Mouse (Mus musculus): ENCODE data around the gene Dgcr2. TPM values are rescaled to one million over a fixed set of nuclear protein-coding genes. Genes with fewer than 3 reads are reported as not detected.

Gene Dgcr2
- total RNA-seq, 2 experiments from 2014 or later: 21.0 to 25.8 TPM

DNA sequence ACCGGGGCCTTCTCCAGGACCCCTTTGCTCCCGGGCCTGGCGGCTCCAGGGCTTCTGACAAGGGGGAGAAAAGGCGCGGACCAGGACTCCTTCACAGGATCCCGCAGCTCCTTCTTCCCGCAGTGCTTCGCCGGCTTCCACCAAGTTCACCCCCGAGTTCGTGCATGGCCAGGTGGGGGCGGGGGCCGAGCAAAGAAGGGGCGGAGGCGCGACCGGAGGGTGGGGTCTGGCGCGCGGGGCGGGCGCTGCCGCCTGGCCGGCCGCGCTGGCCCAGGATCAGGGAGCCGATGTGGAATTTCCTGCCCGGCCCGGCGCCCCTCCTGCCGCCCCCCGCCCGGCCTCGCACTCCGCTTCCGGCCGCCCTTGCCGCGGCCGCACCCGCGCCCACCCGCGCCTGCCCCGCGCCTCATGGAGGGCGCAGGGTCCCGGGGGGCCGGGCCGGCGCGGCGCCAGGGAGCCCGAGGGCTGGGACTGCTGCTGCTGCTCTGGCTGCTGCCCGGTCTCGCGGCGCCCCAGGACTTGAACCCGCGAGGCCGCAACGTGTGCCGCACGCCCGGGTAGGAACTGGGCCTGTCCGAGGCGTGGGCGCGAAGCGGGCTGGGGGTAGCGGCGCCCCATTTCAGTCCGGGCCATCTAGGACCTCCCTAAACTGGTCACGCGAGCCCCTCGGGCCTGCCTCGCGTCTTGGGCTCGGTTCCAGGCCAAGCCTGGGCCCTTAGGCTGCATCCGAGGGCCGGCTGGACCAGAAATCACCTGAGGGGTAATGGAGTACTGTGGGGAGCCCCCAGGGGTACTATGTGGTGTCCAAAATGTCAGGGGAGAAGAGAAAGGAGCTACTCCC is 101.2 kb downstream of the Dgcr2 start, which contains the start of gene Scarf2:
TSS of gene Scarf2 (plus strand) at position 312 of the 841 bp plus-strand sequence.
- DNase-seq: peak; percentile 48 to 58
- intact Hi-C loops (cut with DNase I): no loop called here

GRCm38 (mm10) chr16:17796519-17796918 is 101.8 kb downstream of the Dgcr2 start:
- no peak for DNase-seq
- intact Hi-C loops (cut with DNase I): no loop called here

DNA sequence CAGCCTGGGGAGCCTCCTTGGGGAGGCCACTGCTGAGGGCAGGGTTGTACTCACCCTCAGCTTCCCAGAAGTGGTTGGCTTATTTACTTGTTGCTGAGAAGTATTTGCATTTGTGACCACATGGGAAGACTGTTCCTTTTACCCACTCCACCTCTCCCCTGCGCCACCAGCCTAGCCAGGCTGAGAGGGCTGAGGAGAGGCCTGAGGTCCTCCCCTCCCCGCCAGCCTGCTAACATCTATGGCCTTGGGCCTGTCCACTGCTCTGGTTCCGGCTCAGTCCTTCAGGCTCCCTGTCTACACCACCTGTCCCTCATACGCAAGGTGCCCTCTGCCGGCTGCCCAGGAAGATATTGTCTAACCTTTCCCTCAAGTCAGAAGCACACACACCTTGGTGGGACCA is 102.7 kb downstream of the Dgcr2 start:
- intact Hi-C loops (cut with DNase I): no loop called here
- DNase-seq: no peak

DNA sequence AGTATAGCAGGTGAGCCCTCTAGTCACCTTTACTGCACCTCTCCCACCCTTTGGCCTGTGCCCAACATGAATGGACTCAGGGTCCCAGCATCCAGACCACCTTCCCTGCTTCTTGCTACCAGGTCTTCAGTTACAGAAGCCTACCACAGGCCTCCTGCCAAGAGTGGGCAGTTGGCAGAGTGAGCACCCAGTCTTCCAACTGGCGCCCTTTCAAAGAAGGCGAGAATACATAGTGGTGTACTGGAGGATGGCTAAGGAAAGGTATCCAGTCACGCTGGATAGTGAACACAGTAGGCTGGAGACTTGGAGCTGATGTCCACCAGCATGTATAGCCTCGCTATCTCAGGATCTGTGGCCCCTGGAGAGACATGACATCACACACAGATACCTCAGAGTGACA is 104.3 kb downstream of the Dgcr2 start:
- intact Hi-C loops (cut with DNase I): no loop called here
- DNase-seq: no peak

- no peak for DNase-seq
- intact Hi-C loops (cut with DNase I): no loop called here
These were observed 105.6 kb downstream of the Dgcr2 start for GRCm38 (mm10) chr16:17792728-17793127.

Other genes starting within 250 kb of the Dgcr2 start
- gene Med15, start 165.7 kb downstream of the Dgcr2 start, total RNA-seq (2021): 10 to 100 TPM; 16.5 to 20.0 TPM
- 10 to 100 TPM; 16.8 to 20.9 TPM for gene Klhl22, start 138.9 kb downstream of the Dgcr2 start, total RNA-seq (2021)
- 1 to 10 TPM; 3.6 to 4.5 TPM for gene Scarf2, start 101.3 kb downstream of the Dgcr2 start, total RNA-seq (2021)
- not detected for gene B830017H08Rik, start 65.4 kb downstream of the Dgcr2 start, total RNA-seq (2021)
- 1 to 10 TPM in 1 of 2 experiments, under 1 TPM in 1; 0.74 to 1.1 TPM for gene Car15, start 60.2 kb downstream of the Dgcr2 start, total RNA-seq (2021)
- under 1 TPM; 0.20 TPM for gene Gm20518, start 6.9 kb downstream of the Dgcr2 start, total RNA-seq (2021)
- gene Tssk1, start 4.3 kb downstream of the Dgcr2 start, total RNA-seq (2021): under 1 TPM in 1 of 2 experiments, not detected in 1; 0.08 TPM
- not detected for gene Tssk2, start 75 bp upstream of the Dgcr2 start, total RNA-seq (2021)
- 1 to 10 TPM; 5.2 to 7.2 TPM for gene Ess2, start 12.8 kb upstream of the Dgcr2 start, total RNA-seq (2021)
- gene Gsc2, start 16.5 kb upstream of the Dgcr2 start, total RNA-seq (2021): not detected
- 1 to 10 TPM; 2.7 to 5.5 TPM for gene Slc25a1, start 29.7 kb upstream of the Dgcr2 start, total RNA-seq (2021)
- gene Vpreb2, start 81.9 kb upstream of the Dgcr2 start, total RNA-seq (2021): not detected
- 10 to 100 TPM; 29.3 to 36.3 TPM for gene Dgcr6, start 154.3 kb upstream of the Dgcr2 start, total RNA-seq (2021)
- gene Prodh, start 191.6 kb upstream of the Dgcr2 start, total RNA-seq (2021): 10 to 100 TPM in 1 of 2 experiments, 1 to 10 TPM in 1; 8.5 to 13.3 TPM
- under 1 TPM in 1 of 2 experiments, not detected in 1; 0.17 TPM for gene Rtn4r, start 229.1 kb upstream of the Dgcr2 start, total RNA-seq (2021)

Measured in gastrocnemius, postnatal 36 days (tissue).